Mouse (Mus musculus) CH12.LX (cell line): ENCODE measurements around the gene Unc93b1. TPM values are rescaled to one million over a fixed set of nuclear protein-coding genes. Genes with fewer than 3 reads are reported as not detected.

Source experiments
- DNase-seq: peaks from one replicate; pipeline ENCODE4 v3.0.0-alpha.2; 2013; ENCODE audit errors: extremely low read depth
- H3K27ac ChIP-seq: 2 replicates; pipeline ENCODE4 v1.5.1; 2012; ENCODE audit warnings: low read depth, mild to moderate bottlenecking, control low read depth, moderate library complexity; ENCODE audit not compliant: insufficient read depth
- H3K27me3 ChIP-seq: replicated peaks from 2 replicates; pipeline ENCODE3; 2012; ENCODE audit warnings: inconsistent platforms
- H3K36me3 ChIP-seq, 2 experiments: replicated peaks in 1 of 2; 2 replicates each; pipeline versions ENCODE3 to v1.6.1; 2012; ENCODE audit warnings: inconsistent platforms in 1 of 2, low read length in 1 of 2, mild to moderate bottlenecking in 1 of 2, mixed read lengths in 1 of 2, moderate library complexity in 1 of 2; ENCODE audit not compliant: control insufficient read depth in 1 of 2, insufficient read depth in 1 of 2
- H3K4me1 ChIP-seq, 2 experiments: 2 replicates each; pipeline ENCODE4 v1.6.1; 2012; ENCODE audit warnings: inconsistent platforms in 1 of 2, moderate library complexity in 1 of 2; ENCODE audit not compliant: insufficient read depth in 2 of 2, control insufficient read depth in 1 of 2
- H3K4me2 ChIP-seq: 2 replicates; pipeline ENCODE4 v1.6.1; 2012; ENCODE audit warnings: low read depth, mild to moderate bottlenecking, control low read depth; ENCODE audit not compliant: poor library complexity, insufficient read depth, severe bottlenecking
- H3K4me3 ChIP-seq, 3 experiments: fragments of 150-350 bp in 1 of 3; sonication (generic) in 1 of 3; replicated peaks in 1 of 3; 2 replicates each; pipeline versions ENCODE3 to v1.5.1; 2011 to 2012; ENCODE audit warnings: low read depth in 2 of 3, low read length in 2 of 3, mild to moderate bottlenecking in 2 of 3, moderate library complexity in 2 of 3, control low read depth in 1 of 3, improper control_type of control experiment in 1 of 3, inconsistent platforms in 1 of 3, mixed read lengths in 1 of 3; ENCODE audit not compliant: poor library complexity in 1 of 3
- H3K79me2 ChIP-seq: replicated peaks from 2 replicates; pipeline ENCODE4 v1.6.1; 2012; ENCODE audit warnings: mild to moderate bottlenecking, moderate library complexity; ENCODE audit not compliant: control insufficient read depth, poor library complexity, insufficient read depth, severe bottlenecking; ENCODE audit errors: extremely low read depth
- H3K9ac ChIP-seq: 2 replicates; pipeline ENCODE4 v1.6.1; 2012; ENCODE audit warnings: low read depth, mild to moderate bottlenecking, control low read depth, moderate library complexity; ENCODE audit not compliant: insufficient read depth
- H3K9me3 ChIP-seq: replicated peaks from 2 replicates; pipeline ENCODE3; 2012; ENCODE audit warnings: low read length, inconsistent platforms, mixed read lengths
- BHLHE40 ChIP-seq: IDR thresholded peaks from 2 replicates; pipeline ENCODE4 v1.6.1; 2011; ENCODE audit warnings: mild to moderate bottlenecking, low read depth, low read length, improper control_type of control experiment
- CHD1 ChIP-seq: IDR thresholded peaks from 2 replicates; pipeline ENCODE4 v1.6.1; 2012; ENCODE audit warnings: low read depth, low read length, improper control_type of control experiment, inconsistent platforms
- CHD2 ChIP-seq: IDR thresholded peaks from 2 replicates; pipeline ENCODE4 v1.6.1; 2011; ENCODE audit warnings: low read length, improper control_type of control experiment
- CTCF ChIP-seq, 2 experiments: IDR thresholded peaks in 1 of 2; conservative IDR thresholded peaks in 1 of 2; 2 replicates each; pipeline ENCODE4 v1.5.1; 2011 to 2012; ENCODE audit warnings: low read depth in 2 of 2, low read length in 2 of 2, improper control_type of control experiment in 1 of 2, inconsistent platforms in 1 of 2, mild to moderate bottlenecking in 1 of 2, moderate library complexity in 1 of 2
- E2F4 ChIP-seq: IDR thresholded peaks from 2 replicates; pipeline ENCODE4 v1.6.1; 2011; ENCODE audit warnings: low read depth, low read length, improper control_type of control experiment; ENCODE audit not compliant: insufficient replicate concordance
- ELF1 ChIP-seq: IDR thresholded peaks from 2 replicates; pipeline ENCODE4 v1.6.1; 2014; ENCODE audit warnings: low read depth, mild to moderate bottlenecking, inconsistent platforms, low read length, improper control_type of control experiment
- EP300 ChIP-seq: IDR thresholded peaks from 2 replicates; pipeline ENCODE4 v1.6.1; 2011; ENCODE audit warnings: low read length, improper control_type of control experiment
- ETS1 ChIP-seq: conservative IDR thresholded peaks from 2 replicates; pipeline ENCODE4 v1.6.1; 2012; ENCODE audit warnings: low read depth, mild to moderate bottlenecking, inconsistent platforms, low read length, improper control_type of control experiment, moderate library complexity
- GABPA ChIP-seq: IDR thresholded peaks from 2 replicates; pipeline ENCODE4 v1.6.1; 2012; ENCODE audit warnings: low read depth, low read length, improper control_type of control experiment, inconsistent platforms; ENCODE audit not compliant: insufficient replicate concordance
- HCFC1 ChIP-seq: IDR thresholded peaks from 2 replicates; pipeline ENCODE4 v1.6.1; 2012; ENCODE audit warnings: low read depth, mild to moderate bottlenecking, inconsistent platforms, low read length, improper control_type of control experiment
- IRF4 ChIP-seq: IDR thresholded peaks from 2 replicates; pipeline ENCODE4 v1.6.1; 2014; ENCODE audit warnings: low read depth, mild to moderate bottlenecking, inconsistent platforms, low read length, improper control_type of control experiment
- JUN ChIP-seq: IDR thresholded peaks from 2 replicates; pipeline ENCODE4 v1.6.1; 2011; ENCODE audit warnings: low read depth, mild to moderate bottlenecking, low read length, improper control_type of control experiment, moderate library complexity; ENCODE audit not compliant: insufficient read depth
- JUND ChIP-seq: conservative IDR thresholded peaks from 2 replicates; pipeline ENCODE4 v1.6.1; 2011; ENCODE audit warnings: low read depth, low read length, improper control_type of control experiment
- KAT2A ChIP-seq: IDR thresholded peaks from 2 replicates; pipeline ENCODE4 v1.6.1; 2012; ENCODE audit warnings: low read length, improper control_type of control experiment, inconsistent platforms; ENCODE audit not compliant: insufficient replicate concordance
- MAFK ChIP-seq: IDR thresholded peaks from 2 replicates; pipeline ENCODE4 v1.6.1; 2011; ENCODE audit warnings: low read length, improper control_type of control experiment; ENCODE audit not compliant: insufficient replicate concordance
- MAX ChIP-seq: IDR thresholded peaks from 2 replicates; pipeline ENCODE4 v1.6.1; 2011; ENCODE audit warnings: low read length, improper control_type of control experiment
- MAZ ChIP-seq: IDR thresholded peaks from 2 replicates; pipeline ENCODE4 v1.6.1; 2012; ENCODE audit warnings: low read depth, mild to moderate bottlenecking, inconsistent platforms, low read length, improper control_type of control experiment, moderate library complexity
- MXI1 ChIP-seq: IDR thresholded peaks from 2 replicates; pipeline ENCODE4 v1.6.1; 2011; ENCODE audit warnings: mild to moderate bottlenecking, low read depth, low read length, improper control_type of control experiment
- MYC ChIP-seq: IDR thresholded peaks from 2 replicates; pipeline ENCODE4 v1.6.1; 2011; ENCODE audit warnings: low read depth, mild to moderate bottlenecking, improper control_type of control experiment, low read length
- NELFE ChIP-seq: IDR thresholded peaks from 2 replicates; pipeline ENCODE4 v1.6.1; 2011; ENCODE audit warnings: low read depth, low read length, improper control_type of control experiment
- NRF1 ChIP-seq: IDR thresholded peaks from 2 replicates; pipeline ENCODE4 v1.6.1; 2014; ENCODE audit warnings: low read depth, mild to moderate bottlenecking, inconsistent platforms, low read length, improper control_type of control experiment, moderate library complexity
- PAX5 ChIP-seq: IDR thresholded peaks from 2 replicates; pipeline ENCODE4 v1.6.1; 2012; ENCODE audit warnings: low read length, inconsistent platforms, mixed read lengths
- POLR2A ChIP-seq: IDR thresholded peaks from 2 replicates; pipeline ENCODE4 v1.6.1; 2011; ENCODE audit warnings: low read depth, mild to moderate bottlenecking, improper control_type of control experiment, low read length
- POLR2AphosphoS2 ChIP-seq: IDR thresholded peaks from 2 replicates; pipeline ENCODE4 v1.6.1; 2011; ENCODE audit warnings: low read depth, low read length, improper control_type of control experiment
- RAD21 ChIP-seq: IDR thresholded peaks from 2 replicates; pipeline ENCODE4 v1.6.1; 2011; ENCODE audit warnings: low read depth, mild to moderate bottlenecking, low read length, improper control_type of control experiment, moderate library complexity
- RCOR1 ChIP-seq: conservative IDR thresholded peaks from 2 replicates; pipeline ENCODE4 v1.6.1; 2012; ENCODE audit warnings: low read depth, mild to moderate bottlenecking, inconsistent platforms, low read length, improper control_type of control experiment
- SIN3A ChIP-seq: IDR thresholded peaks from 2 replicates; pipeline ENCODE4 v1.6.1; 2012; ENCODE audit warnings: low read length, improper control_type of control experiment, inconsistent platforms
- SMC3 ChIP-seq: IDR thresholded peaks from 2 replicates; pipeline ENCODE4 v1.6.1; 2011; ENCODE audit warnings: low read depth, low read length, improper control_type of control experiment
- TBP ChIP-seq: conservative IDR thresholded peaks from 2 replicates; pipeline ENCODE4 v1.6.1; 2011; ENCODE audit warnings: low read depth, low read length, improper control_type of control experiment
- TCF12 ChIP-seq: IDR thresholded peaks from 2 replicates; pipeline ENCODE4 v1.6.1; 2014; ENCODE audit warnings: low read depth, mild to moderate bottlenecking, inconsistent platforms, low read length, improper control_type of control experiment
- UBTF ChIP-seq: IDR thresholded peaks from 2 replicates; pipeline ENCODE4 v1.6.1; 2012; ENCODE audit warnings: low read depth, mild to moderate bottlenecking, inconsistent platforms, low read length, improper control_type of control experiment, moderate library complexity
- USF1 ChIP-seq: IDR thresholded peaks from 2 replicates; pipeline ENCODE4 v1.6.1; 2014; ENCODE audit warnings: low read depth, mild to moderate bottlenecking, inconsistent platforms, low read length, improper control_type of control experiment
- USF2 ChIP-seq: conservative IDR thresholded peaks from 2 replicates; pipeline ENCODE4 v1.6.1; 2011; ENCODE audit warnings: low read depth, low read length, improper control_type of control experiment
- ZC3H11A ChIP-seq: IDR thresholded peaks from 2 replicates; pipeline ENCODE4 v1.6.1; 2012; ENCODE audit warnings: low read depth, mild to moderate bottlenecking, inconsistent platforms, low read length, improper control_type of control experiment
- ZKSCAN1 ChIP-seq: IDR thresholded peaks from 2 replicates; pipeline ENCODE4 v1.6.1; 2012; ENCODE audit warnings: low read depth, inconsistent platforms, low read length, improper control_type of control experiment, borderline replicate concordance
- ZMIZ1 ChIP-seq: IDR thresholded peaks from 2 replicates; pipeline ENCODE4 v1.6.1; 2012; ENCODE audit warnings: low read depth, mild to moderate bottlenecking, inconsistent platforms, low read length, improper control_type of control experiment
- ZNF384 ChIP-seq: IDR thresholded peaks from 2 replicates; pipeline ENCODE4 v1.6.1; 2012; ENCODE audit warnings: low read depth, low read length, improper control_type of control experiment, inconsistent platforms
- dilution Hi-C: fragments of 300-500 bp; cut with MboI; formaldehyde crosslinking; loops from 2 replicates; pipeline ENCODE4 v1.14.3; 2020; ENCODE audit warnings: low sequenced_read_pairs; ENCODE audit not compliant: extremely low pct_unique_long_range_greater_than_20kb, extremely low pct_ligation_motif_present
- in situ Hi-C: fragments of 300-500 bp; cut with MboI; formaldehyde crosslinking; loops from 3 replicates; pipeline ENCODE4 v1.14.3; 2019; ENCODE audit warnings: low sequenced_read_pairs, low pct_ligation_motif_present, low pct_unique_long_range_greater_than_20kb, mixed read lengths
- polyA plus RNA-seq: library from polyadenylated mRNA; unstranded; fragments of >175 nt; gene quantifications from 2 replicates; pipeline ENCODE4 v1.2.1, GENCODE M21; 2012; ENCODE audit warnings: low read depth; ENCODE audit not compliant: insufficient read length
- total RNA-seq, 2 experiments: library from RNA; depleted of rRNA; stranded (reverse); fragments of 300-350 nt in 1 of 2; fragments of >200 nt in 1 of 2; gene quantifications; 2 replicates each; pipeline ENCODE4 v1.2.3; 2012 to 2014

Gene Unc93b1
- total and polyA plus RNA-seq, 3 experiments, result 82.3 to 117 (median 84.7) TPM

DNA sequence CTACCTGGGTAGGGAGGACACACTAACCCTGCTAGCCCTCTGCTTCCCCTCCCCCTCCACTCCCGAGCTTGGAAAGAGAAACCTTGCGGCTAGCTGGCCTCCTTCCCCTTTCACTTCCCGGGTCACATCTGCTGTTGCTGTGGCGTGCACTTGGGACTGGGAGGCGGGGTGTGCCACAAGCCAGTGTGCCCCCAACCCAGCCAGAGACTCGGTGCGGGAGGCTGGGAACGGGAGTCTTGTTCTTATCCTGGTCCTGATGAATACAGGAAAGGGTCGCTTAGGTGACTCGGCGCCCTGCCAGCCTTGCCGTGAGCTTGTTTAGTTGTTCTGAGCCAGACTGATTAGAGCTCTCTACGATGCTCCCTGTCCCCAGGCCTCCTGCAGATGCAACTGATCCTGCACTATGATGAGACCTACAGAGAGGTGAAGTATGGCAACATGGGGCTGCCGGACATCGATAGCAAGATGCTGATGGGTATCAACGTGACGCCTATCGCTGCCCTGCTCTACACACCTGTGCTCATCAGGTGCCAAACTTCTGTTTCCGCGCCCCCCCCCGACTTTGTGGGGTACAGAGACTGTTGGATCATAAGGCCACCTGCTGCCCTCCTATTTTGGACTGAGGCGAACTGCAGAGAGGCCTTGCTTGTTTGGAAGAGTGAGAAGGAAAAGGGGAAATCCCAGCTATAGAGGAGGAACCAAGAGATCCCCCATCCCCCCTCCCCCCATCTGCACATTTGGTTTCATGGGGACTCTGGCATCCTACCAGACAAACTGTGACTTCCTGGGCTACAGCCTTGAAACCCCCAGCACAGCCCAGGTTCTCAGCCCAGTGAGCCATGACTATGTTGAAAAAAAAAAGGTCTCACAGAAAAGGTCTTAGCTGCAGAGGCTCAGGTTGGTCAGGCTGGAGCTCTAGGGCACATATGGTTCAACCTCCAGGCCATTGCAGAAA is 1.2 kb downstream of the Unc93b1 start:
- DNase-seq, result peak; percentile 93
- no peaks in the 10 kb centered on the region for H3K79me2 ChIP-seq
- dilution Hi-C loops, result no loop called here
- H3K4me3 ChIP-seq, result peak overlapping the region; percentile 73 to 89 (median 84)
- H3K27me3 ChIP-seq, result no peaks in the 10 kb centered on the region
- H3K36me3 ChIP-seq, result peaks cover 0 to 20% of the 10 kb centered on the region in 2 experiments
- H3K4me1 ChIP-seq, result peaks cover 19 to 64% of the 10 kb centered on the region in 2 experiments
- in situ Hi-C loops, result no loop called here
- no peaks in the 10 kb centered on the region for H3K9me3 ChIP-seq
- H3K4me2 ChIP-seq, result peak overlapping the region; percentile 65
- H3K9ac ChIP-seq, result peak overlapping the region; percentile 86
- peak overlapping the region; percentile 97 for H3K27ac ChIP-seq
- TF ChIP-seq USF1 (no peak), EP300 (peak; percentile 95), IRF4 (peak; percentile 95), NELFE (peak; percentile 35; the same call in 1 of the 2 replicates), BHLHE40 (peak; percentile 90), MXI1 (peak; percentile 74), RAD21 (peak; percentile 5), PAX5 (no peak), ELF1 (peak; percentile 79), ZNF384 (peak; percentile 95), ETS1 (peak; percentile 90), JUND (peak; percentile 28; the same call in 1 of the 2 replicates), POLR2AphosphoS2 (no peak), CHD2 (peak; percentile 96), RCOR1 (peak; percentile 96), SIN3A (peak; percentile 74), GABPA (no peak), MYC (peak; percentile 61; the same call in 1 of the 2 replicates), POLR2A (peak; percentile 28), HCFC1 (peak; percentile 61), KAT2A (no peak), MAFK (0 out of 2 replicates have a peak, but pooled peaks have one; percentile 39), TCF12 (peak; percentile 98), NRF1 (no peak), USF2 (no peak), UBTF (no peak; the same call in 1 of the 2 replicates), ZC3H11A (no peak), TBP (peak; percentile 50; the same call in 1 of the 2 replicates), ZKSCAN1 (peak; percentile 33; the same call in 1 of the 2 replicates), ZMIZ1 (peak; percentile 7), MAZ (peak; percentile 92), SMC3 (no peak; the same call in 1 of the 2 replicates), JUN (no peak), MAX (peak; percentile 75), CTCF (conservative IDR thresholded peaks at IDR 0.05 in 1 of 2, IDR thresholded peaks at IDR 0.05 in 1 of 2; ENCODE audit: low read depth in 2 of 2, low read length in 2 of 2) (no peak), CHD1 (peak; percentile 78; the same call in 1 of the 2 replicates), E2F4 (no peak)
